Mouse (Mus musculus) telencephalon, adult 2 months (tissue): Measurements from ENCODE around the gene Nudt3.

Experiments
- DNase-seq: peaks from one replicate; pipeline ENCODE4 v3.0.0-alpha.2; 2011; ENCODE audit warnings: low read depth, low spot score

Nudt3 gene

GRCm38 (mm10) chr17:27596376-27597190 is 26.7 kb downstream of the Nudt3 start:
- no peak for DNase-seq

- no peak for DNase-seq
Measured at GRCm38 (mm10) chr17:27595659-27596375, 27.5 kb downstream of the Nudt3 start.

- no peak for DNase-seq
Measured at GRCm38 (mm10) chr17:27592565-27592910, 30.8 kb downstream of the Nudt3 start.

GRCm38 (mm10) chr17:27591826-27592564 is 31.3 kb downstream of the Nudt3 start:
- no peak for DNase-seq

- DNase-seq, result no peak
Measured at GRCm38 (mm10) chr17:27588231-27588630, 35.1 kb downstream of the Nudt3 start.

- DNase-seq, result no peak
Measured at GRCm38 (mm10) chr17:27587252-27587651, 36.0 kb downstream of the Nudt3 start.

GRCm38 (mm10) chr17:27586661-27587060 is 36.6 kb downstream of the Nudt3 start:
- no peak for DNase-seq

- no peak for DNase-seq
Measured at GRCm38 (mm10) chr17:27583185-27583894, 40.0 kb downstream of the Nudt3 start.

GRCm38 (mm10) chr17:27580392-27581068 is 42.8 kb downstream of the Nudt3 start:
- peak; percentile 64 for DNase-seq

GRCm38 (mm10) chr17:27579816-27580215 is 43.5 kb downstream of the Nudt3 start:
- no peak for DNase-seq

- no peak for DNase-seq
Measured at GRCm38 (mm10) chr17:27578487-27578886, 44.8 kb downstream of the Nudt3 start.

GRCm38 (mm10) chr17:27577468-27577867 is 45.8 kb downstream of the Nudt3 start:
- DNase-seq, result no peak

- DNase-seq, result no peak
Measured at GRCm38 (mm10) chr17:27576056-27576455, 47.2 kb downstream of the Nudt3 start.

GRCm38 (mm10) chr17:27575116-27575776 is 48.0 kb downstream of the Nudt3 start:
- DNase-seq, result no peak

- DNase-seq, result no peak
Measured at GRCm38 (mm10) chr17:27574470-27575115, 48.7 kb downstream of the Nudt3 start.

GRCm38 (mm10) chr17:27573772-27574320 is 49.4 kb downstream of the Nudt3 start:
- DNase-seq, result no peak

- no peak for DNase-seq
Measured at GRCm38 (mm10) chr17:27571315-27571714, 52.0 kb downstream of the Nudt3 start.

- DNase-seq, result no peak
Measured at GRCm38 (mm10) chr17:27568228-27568627, 55.1 kb downstream of the Nudt3 start.

- DNase-seq, result no peak
Measured at GRCm38 (mm10) chr17:27565942-27566267, 57.4 kb downstream of the Nudt3 start.
